Mouse (Mus musculus): ENCODE results near the gene Apon. TPM values are rescaled to one million over a fixed set of nuclear protein-coding genes. Genes with fewer than 3 reads are reported as not detected.
"Not testable (repeated sequence)": the region's sequence is repeated elsewhere in the genome, so short reads cannot be mapped to it uniquely, and the experiment has no call there.

Gene Apon
- polyA plus RNA-seq, 1 experiment from 2014 or later, result 0.19 TPM

- no peak for ATAC-seq (replicated peaks)
- Histone ChIP-seq H3K4me3 (no peak overlapping the region), H3K9ac (replicated peaks) (no peak overlapping the region), H3K4me1 (no peaks in the 10 kb centered on the region), H3K27me3 (no peaks in the 10 kb centered on the region), H3K9me3 (no peaks in the 10 kb centered on the region), H3K27ac (replicated peaks) (no peak overlapping the region), H3K36me3 (peaks cover 52% of the 10 kb centered on the region), H3K4me2 (replicated peaks) (no peak overlapping the region)
- WGBS, result 93% methylated on average over 14 of the region's 14 CpGs
These were observed 27.8 kb downstream of the Apon start for GRCm38 (mm10) chr10:128281682-128282081.

GRCm38 (mm10) chr10:128282886-128283450 lies 29.1 kb downstream of the Apon start:
- H3K4me3 ChIP-seq, result no peak overlapping the region
- peaks cover 45% of the 10 kb centered on the region for H3K36me3 ChIP-seq
- H3K4me2 ChIP-seq (replicated peaks), result no peak overlapping the region
- no peak for ATAC-seq (replicated peaks)
- H3K27ac ChIP-seq (replicated peaks), result no peak overlapping the region
- H3K9me3 ChIP-seq, result no peaks in the 10 kb centered on the region
- 93% methylated on average over 20 of the region's 20 CpGs for WGBS
- no peaks in the 10 kb centered on the region for H3K4me1 ChIP-seq
- no peak overlapping the region for H3K9ac ChIP-seq (replicated peaks)
- no peaks in the 10 kb centered on the region for H3K27me3 ChIP-seq

GRCm38 (mm10) chr10:128283604-128284579 lies 30.0 kb downstream of the Apon start:
- H3K27ac ChIP-seq (replicated peaks), result no peak overlapping the region
- no peaks in the 10 kb centered on the region for H3K9me3 ChIP-seq
- H3K27me3 ChIP-seq, result no peaks in the 10 kb centered on the region
- peak; percentile 48; the same call in 1 of the 2 replicates for ATAC-seq (replicated peaks)
- H3K4me3 ChIP-seq, result no peak overlapping the region
- peaks cover 45% of the 10 kb centered on the region for H3K36me3 ChIP-seq
- no peak overlapping the region for H3K9ac ChIP-seq (replicated peaks)
- no peak overlapping the region for H3K4me2 ChIP-seq (replicated peaks)
- H3K4me1 ChIP-seq, result no peaks in the 10 kb centered on the region
- WGBS, result 62% methylated on average over 31 of the region's 31 CpGs

- not testable (repeated sequence) for H3K9ac ChIP-seq (replicated peaks); H3K27me3 ChIP-seq; H3K4me3 ChIP-seq; H3K4me1 ChIP-seq; H3K27ac ChIP-seq (replicated peaks); ATAC-seq (replicated peaks); H3K9me3 ChIP-seq; H3K4me2 ChIP-seq (replicated peaks)
- WGBS, result 67% methylated on average over 1 of the region's 1 CpGs
- peaks cover 16% of the 10 kb centered on the region for H3K36me3 ChIP-seq
These were observed 36.7 kb downstream of the Apon start for GRCm38 (mm10) chr10:128290594-128290993.

- Histone ChIP-seq H3K9ac (replicated peaks) (no peak overlapping the region), H3K36me3 (peaks cover 7% of the 10 kb centered on the region; the same call in 1 of the 2 replicates), H3K4me1 (no peaks in the 10 kb centered on the region), H3K27me3 (no peaks in the 10 kb centered on the region), H3K27ac (replicated peaks) (no peak overlapping the region), H3K4me3 (no peak overlapping the region), H3K4me2 (replicated peaks) (no peak overlapping the region), H3K9me3 (no peaks in the 10 kb centered on the region)
- WGBS, result 52% methylated on average over 13 of the region's 13 CpGs
- ATAC-seq (replicated peaks), result no peak
These were observed 42.6 kb downstream of the Apon start for GRCm38 (mm10) chr10:128296370-128297090.

GRCm38 (mm10) chr10:128297221-128297620 lies 43.3 kb downstream of the Apon start:
- Histone ChIP-seq H3K27me3 (no peaks in the 10 kb centered on the region), H3K4me3 (no peak overlapping the region), H3K9ac (replicated peaks) (no peak overlapping the region), H3K36me3 (peaks cover 6% of the 10 kb centered on the region; the same call in 1 of the 2 replicates), H3K27ac (replicated peaks) (no peak overlapping the region), H3K4me2 (replicated peaks) (no peak overlapping the region), H3K4me1 (peaks cover 1% of the 10 kb centered on the region), H3K9me3 (no peaks in the 10 kb centered on the region)
- 63% methylated on average over 4 of the region's 4 CpGs for WGBS
- ATAC-seq (replicated peaks), result no peak

GRCm38 (mm10) chr10:128297622-128298021 lies 43.7 kb downstream of the Apon start:
- H3K4me1 ChIP-seq, result peaks cover 5% of the 10 kb centered on the region
- H3K4me3 ChIP-seq, result no peak overlapping the region
- H3K9ac ChIP-seq (replicated peaks), result no peak overlapping the region
- 68% methylated on average over 11 of the region's 11 CpGs for WGBS
- no peak for ATAC-seq (replicated peaks)
- H3K27me3 ChIP-seq, result no peaks in the 10 kb centered on the region
- no peaks in the 10 kb centered on the region for H3K9me3 ChIP-seq
- peaks cover 2% of the 10 kb centered on the region; the same call in 1 of the 2 replicates for H3K36me3 ChIP-seq
- H3K27ac ChIP-seq (replicated peaks), result no peak overlapping the region
- no peak overlapping the region for H3K4me2 ChIP-seq (replicated peaks)

- Histone ChIP-seq H3K9me3 (no peaks in the 10 kb centered on the region), H3K27ac (replicated peaks) (no peak overlapping the region), H3K4me1 (peaks cover 7% of the 10 kb centered on the region), H3K4me2 (replicated peaks) (no peak overlapping the region), H3K27me3 (no peaks in the 10 kb centered on the region), H3K9ac (replicated peaks) (no peak overlapping the region), H3K36me3 (no peaks in the 10 kb centered on the region), H3K4me3 (no peak overlapping the region)
- ATAC-seq (replicated peaks), result no peak
- 79% methylated on average over 6 of the region's 6 CpGs for WGBS
These were observed 44.3 kb downstream of the Apon start for GRCm38 (mm10) chr10:128298243-128298642.

GRCm38 (mm10) chr10:128298702-128299171 lies 44.8 kb downstream of the Apon start, which contains the start of gene Il23a:
Gene Il23a, minus strand, starts transcription at chr10:128298752.
- no peaks in the 10 kb centered on the region for H3K9me3 ChIP-seq
- ATAC-seq (replicated peaks), result no peak
- H3K27me3 ChIP-seq, result no peaks in the 10 kb centered on the region
- H3K4me2 ChIP-seq (replicated peaks), result no peak within 1 kb of the TSS
- no peaks in the 10 kb centered on the region for H3K36me3 ChIP-seq
- no peak within 1 kb of the TSS for H3K9ac ChIP-seq (replicated peaks)
- 84% methylated on average over 11 of the region's 11 CpGs for WGBS
- H3K4me3 ChIP-seq, result no peak within 1 kb of the TSS
- peaks cover 8% of the 10 kb centered on the region for H3K4me1 ChIP-seq
- H3K27ac ChIP-seq (replicated peaks), result no peak within 1 kb of the TSS

- Histone ChIP-seq H3K9ac (replicated peaks) (peak overlapping the region; percentile 80), H3K36me3 (no peaks in the 10 kb centered on the region), H3K4me3 (peak overlapping the region; percentile 70), H3K4me1 (peaks cover 18% of the 10 kb centered on the region), H3K9me3 (no peaks in the 10 kb centered on the region), H3K4me2 (replicated peaks) (peak overlapping the region; percentile 67), H3K27ac (replicated peaks) (peak overlapping the region; percentile 99), H3K27me3 (no peaks in the 10 kb centered on the region)
- no peak for ATAC-seq (replicated peaks)
- whole genome bisulfite sequencing, result 34% methylated on average over 3 of the region's 3 CpGs
These were observed 48.5 kb downstream of the Apon start for GRCm38 (mm10) chr10:128302357-128302756.

- H3K4me2 ChIP-seq (replicated peaks), result peak overlapping the region; percentile 67
- 0% methylated on average over 9 of the region's 9 CpGs for WGBS
- peak; percentile 49 for ATAC-seq (replicated peaks)
These were observed 48.9 kb downstream of the Apon start for GRCm38 (mm10) chr10:128302785-128303125.

More at GRCm38 (mm10) chr10:128302785-128303125, 48.9 kb downstream of the Apon start:
- Histone ChIP-seq H3K4me3 (peak overlapping the region; percentile 70), H3K36me3 (no peaks in the 10 kb centered on the region), H3K4me1 (peaks cover 18% of the 10 kb centered on the region), H3K9me3 (no peaks in the 10 kb centered on the region), H3K27ac (replicated peaks) (peak overlapping the region; percentile 99), H3K9ac (replicated peaks) (peak overlapping the region; percentile 80), H3K27me3 (no peaks in the 10 kb centered on the region)

All from forebrain, embryonic 15.5 days (tissue).